Mouse (Mus musculus) lung, postnatal 4 days (tissue): ENCODE results near the gene Asxl2.
A peak's percentile ranks its signal among the peaks of the same experiment; 100 is the strongest.
"Not testable (repeated sequence)": the region's sequence is repeated elsewhere in the genome, so short reads cannot be mapped to it uniquely, and the experiment has no call there.

ENCODE experiments used
- DNase-seq, 2 experiments: peaks; one replicate each; pipeline ENCODE4 v3.0.0; 2021

Asxl2 gene

GRCm38 (mm10) chr12:3427891-3428775 lies 1.5 kb downstream of the Asxl2 start:
- no peak for DNase-seq

DNA sequence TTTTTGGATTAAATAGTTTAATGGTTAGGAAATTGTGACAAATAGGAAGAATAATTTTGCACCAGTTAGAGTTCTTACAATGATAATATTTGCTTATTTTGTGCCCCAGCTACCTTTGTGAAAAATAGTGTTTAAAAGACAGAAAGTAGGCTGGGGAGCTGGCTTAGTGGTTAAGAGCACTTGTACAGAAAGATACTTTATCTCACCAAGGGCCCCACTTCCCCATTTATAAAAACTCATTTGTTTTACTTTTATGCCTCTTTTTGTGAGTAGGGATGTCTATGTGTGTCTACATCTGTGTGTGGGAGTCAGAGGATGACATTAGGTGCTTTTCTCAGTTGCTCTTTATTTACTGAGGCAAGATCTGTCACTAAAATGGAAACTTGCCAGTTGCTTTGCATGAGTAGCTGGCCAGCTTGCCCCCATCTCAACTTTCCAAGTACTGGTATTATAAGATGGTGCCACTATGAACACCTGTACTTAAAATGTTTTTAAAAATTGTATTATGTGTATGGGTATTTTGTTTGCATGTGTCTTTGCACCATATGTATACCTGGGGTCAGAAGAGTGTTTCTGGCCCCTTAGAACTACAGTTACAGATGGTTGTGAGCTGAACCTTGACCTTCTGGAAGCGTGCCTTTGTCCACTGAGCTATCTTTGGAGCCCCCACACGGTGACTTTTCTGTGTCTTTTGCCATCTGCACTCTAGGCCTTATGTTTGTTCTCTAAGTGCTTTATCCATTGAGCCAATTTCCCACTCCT lies 3.2 kb downstream of the Asxl2 start:
- DNase-seq, result no peak

DNA sequence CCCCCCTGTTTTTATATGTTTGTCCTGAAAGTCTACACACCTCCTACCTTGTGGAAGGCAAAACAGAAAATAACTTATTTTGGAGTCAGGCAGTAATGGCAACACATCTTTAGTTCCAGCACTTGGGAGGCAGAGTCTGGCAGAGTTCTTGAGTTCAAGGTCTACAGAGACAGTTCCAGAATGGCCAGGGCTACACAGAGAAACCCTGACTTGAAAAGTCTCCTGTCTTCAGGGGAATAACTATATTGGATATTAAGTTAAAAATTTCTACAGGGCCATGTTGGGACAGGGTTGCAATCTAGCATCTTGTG lies 3.7 kb downstream of the Asxl2 start:
- no peak for DNase-seq

DNA sequence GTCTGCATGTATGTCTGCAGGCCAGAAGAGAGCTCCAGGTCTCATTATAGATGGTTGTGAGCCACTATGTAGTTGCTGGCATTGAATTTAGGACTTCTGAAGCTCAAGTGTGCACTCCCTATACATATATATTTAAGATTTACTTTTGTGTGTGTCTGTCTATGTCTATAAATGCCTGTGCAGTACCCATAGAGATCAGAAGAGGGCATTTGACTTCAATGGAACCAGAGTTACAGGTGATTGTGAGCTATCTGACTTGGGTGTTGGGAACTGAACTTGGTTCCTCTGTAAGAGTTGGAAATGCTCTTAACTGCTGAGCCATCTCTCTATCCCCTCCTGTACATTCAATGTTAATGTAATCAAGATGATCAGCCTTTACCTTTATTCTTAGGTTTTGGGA lies 4.3 kb downstream of the Asxl2 start:
- no peak for DNase-seq

DNA sequence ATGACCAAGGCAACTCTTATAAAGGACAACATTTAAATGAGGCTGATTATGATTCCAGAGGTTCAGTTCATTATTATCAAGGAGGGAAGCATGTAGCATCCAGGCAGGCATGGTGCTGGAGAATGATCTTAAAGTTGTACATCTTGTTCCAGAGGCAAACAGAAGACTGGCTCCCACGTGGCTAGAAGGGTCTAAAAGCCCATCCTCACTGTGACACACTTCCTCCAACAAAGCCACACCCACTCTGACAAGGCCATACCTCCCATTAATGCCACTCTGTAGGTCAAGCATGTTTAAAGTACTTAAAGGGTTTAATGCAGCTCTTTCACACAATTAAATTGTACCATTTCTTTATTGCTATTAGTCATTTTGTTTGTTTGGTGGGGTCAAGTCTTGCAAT lies 7.1 kb downstream of the Asxl2 start:
- no peak for DNase-seq

DNA sequence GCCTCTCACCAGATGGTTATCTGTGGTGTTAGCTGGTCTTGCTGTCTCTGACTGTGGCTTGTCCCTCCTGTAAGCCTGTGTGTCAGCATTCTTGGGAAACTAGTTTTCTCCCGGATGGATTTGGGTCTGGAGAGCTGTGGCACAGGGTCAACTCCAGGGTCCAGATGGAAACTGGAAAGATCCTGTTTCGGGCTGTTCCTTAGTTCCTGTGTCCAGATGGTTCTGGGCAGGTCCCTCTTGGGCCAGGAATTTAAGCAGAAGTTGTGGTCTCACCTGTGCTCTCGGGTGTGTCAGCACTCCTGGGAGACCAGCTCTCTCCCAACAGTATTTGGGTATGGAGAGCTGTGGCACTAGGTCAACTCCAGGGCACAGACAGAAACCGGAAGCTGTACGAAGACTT lies 9.8 kb downstream of the Asxl2 start:
- no peak for DNase-seq

GRCm38 (mm10) chr12:3437815-3438214 lies 11.2 kb downstream of the Asxl2 start:
- no peak for DNase-seq

GRCm38 (mm10) chr12:3440916-3441315 lies 14.3 kb downstream of the Asxl2 start:
- no peak for DNase-seq

GRCm38 (mm10) chr12:3441361-3441760 lies 14.7 kb downstream of the Asxl2 start:
- no peak for DNase-seq

DNA sequence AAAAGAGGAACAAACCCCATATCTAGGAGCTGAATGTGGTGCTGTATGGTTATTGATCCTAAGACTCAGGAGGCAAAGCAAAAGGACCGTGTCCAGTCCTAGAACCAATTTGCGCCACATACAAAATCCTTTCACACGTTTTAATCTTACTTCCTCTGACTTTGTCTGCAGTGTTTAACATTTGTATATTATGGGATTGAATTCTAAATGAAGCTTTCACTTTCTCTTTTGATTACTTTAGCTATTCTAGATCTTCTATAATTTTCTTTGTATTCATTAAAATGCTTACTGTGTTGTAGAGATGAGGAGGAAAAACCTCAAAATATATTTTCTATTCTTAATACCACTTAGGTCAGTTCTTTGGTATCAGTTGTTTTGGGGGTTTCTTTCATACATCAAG lies 26.9 kb downstream of the Asxl2 start:
- DNase-seq, result no peak

GRCm38 (mm10) chr12:3463087-3463486 lies 36.4 kb downstream of the Asxl2 start:
- DNase-seq, result no peak

DNA sequence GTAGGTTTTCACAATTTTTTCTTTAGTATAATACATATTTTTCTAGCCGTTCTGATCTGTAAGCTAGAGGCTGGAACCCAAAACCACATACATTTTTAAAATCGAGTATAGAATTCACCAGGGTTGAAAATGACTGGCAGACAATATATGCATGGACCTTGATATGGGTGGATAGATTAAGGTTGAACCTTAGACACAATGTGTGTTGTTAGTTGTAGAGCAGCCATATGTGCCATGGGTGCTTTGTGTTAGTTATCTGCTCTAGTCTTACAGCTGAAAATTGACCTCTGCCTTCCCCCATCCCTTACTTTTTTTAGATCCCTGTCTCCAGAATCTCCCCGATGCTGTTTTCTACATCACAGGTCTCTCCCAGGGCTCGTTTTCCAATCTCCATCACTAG lies 73.0 kb downstream of the Asxl2 start:
- DNase-seq, result no peak

DNA sequence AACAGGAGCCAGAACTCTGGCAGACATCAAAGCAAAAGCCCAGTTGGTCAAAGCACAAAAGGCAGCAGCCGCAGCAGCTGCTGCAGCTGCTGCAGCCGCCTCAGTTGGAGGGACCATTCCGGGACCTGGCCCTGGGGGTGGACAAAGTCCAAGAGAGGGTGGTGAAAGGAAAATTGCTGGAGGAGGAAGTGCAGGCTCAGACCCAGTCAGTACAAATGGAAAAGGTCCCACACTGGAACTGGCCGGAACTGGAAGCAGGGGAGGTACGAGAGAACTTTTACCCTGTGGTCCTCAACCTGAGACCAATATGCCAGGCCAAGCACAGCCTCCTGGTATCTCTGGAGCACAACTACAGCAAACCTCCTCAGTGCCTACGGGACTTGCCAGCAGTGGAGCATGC lies 73.4 kb downstream of the Asxl2 start:
- DNase-seq, result no peak

- DNase-seq, result no peak
These were observed 92.1 kb downstream of the Asxl2 start for GRCm38 (mm10) chr12:3518665-3519297.

GRCm38 (mm10) chr12:3521806-3522205 lies 95.1 kb downstream of the Asxl2 start:
- DNase-seq, result not testable (repeated sequence)

GRCm38 (mm10) chr12:3525536-3525935 lies 98.9 kb downstream of the Asxl2 start:
- DNase-seq, result no peak

DNA sequence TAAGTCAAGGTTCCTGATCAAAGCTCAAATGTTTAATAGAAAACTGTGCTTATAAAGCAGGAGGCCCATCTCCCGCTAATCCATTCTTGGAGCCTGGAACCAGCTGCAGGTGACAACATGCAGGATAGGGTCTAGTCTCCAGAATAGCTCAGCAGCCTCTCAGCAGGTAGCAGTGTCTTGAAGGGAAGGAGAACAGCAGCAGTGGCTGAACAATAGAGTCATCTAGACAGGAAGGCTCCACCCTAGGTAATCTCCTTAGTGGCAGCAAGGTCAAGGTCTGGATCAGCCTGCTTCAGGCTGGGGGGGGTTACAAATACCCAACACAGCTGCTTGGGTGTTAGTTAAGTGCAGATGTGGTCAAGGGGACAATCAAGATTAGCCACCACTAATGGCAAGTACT lies 108.8 kb downstream of the Asxl2 start:
- not testable (repeated sequence) for DNase-seq

DNA sequence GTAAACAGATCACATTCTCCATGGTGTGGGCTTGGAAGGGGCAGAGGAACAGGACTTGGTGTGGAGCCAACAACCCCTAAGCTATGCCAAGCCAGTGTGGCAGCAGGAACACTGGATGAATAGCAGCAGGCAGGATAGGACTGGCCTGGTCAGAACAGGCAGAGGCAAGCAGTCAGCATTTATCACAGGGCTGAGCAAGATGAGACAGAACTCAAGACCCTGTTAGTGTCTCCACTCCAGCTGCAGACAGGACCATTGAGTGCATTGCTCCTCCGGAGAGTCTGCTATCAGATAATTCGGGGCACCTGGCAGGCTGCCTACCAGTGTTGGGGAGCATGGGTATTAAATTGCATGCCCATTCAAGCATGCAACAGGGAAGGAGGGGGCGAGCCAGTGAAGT lies 111.0 kb downstream of the Asxl2 start:
- DNase-seq, result peak; percentile 25 to 39

DNA sequence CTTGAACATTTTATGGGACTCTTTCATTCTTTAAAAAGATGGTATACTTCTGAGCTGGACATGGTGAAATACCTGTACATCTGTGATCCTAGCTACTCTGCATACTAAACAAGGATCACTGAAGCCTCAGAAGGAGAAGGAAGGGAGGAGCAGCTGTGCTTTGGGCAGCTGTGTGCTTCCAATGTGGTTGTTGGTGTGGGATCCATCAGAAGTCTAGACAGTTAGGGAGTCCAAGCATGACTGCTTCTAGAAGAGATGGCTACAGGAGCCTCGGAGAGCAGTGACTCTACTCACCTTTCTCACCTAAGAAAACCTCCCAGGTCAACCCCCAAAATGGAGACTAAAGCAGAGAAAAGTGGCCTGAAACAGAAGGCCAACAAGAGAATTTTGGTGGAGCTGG lies 111.4 kb downstream of the Asxl2 start:
- no peak for DNase-seq

DNA sequence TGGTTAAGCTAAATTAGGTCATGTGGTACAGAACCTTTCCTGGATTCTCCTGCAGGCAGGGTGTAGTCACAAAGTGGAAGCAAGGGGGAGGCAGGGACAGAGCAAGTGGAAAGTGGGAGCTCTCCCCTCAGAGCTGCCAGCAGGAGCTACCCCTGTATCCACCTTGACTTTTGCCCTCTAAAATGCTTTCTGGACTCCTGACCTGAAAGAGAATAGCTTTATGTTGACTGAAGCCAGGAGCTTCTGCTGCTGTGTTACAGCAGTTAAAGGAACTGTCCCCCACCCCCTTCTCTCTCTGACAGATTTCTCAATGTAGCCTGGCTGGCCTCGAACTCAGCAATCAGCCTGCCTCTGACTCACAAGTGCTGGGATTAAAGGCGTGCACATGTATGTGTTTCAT lies 112.9 kb downstream of the Asxl2 start:
- DNase-seq, result no peak

DNA sequence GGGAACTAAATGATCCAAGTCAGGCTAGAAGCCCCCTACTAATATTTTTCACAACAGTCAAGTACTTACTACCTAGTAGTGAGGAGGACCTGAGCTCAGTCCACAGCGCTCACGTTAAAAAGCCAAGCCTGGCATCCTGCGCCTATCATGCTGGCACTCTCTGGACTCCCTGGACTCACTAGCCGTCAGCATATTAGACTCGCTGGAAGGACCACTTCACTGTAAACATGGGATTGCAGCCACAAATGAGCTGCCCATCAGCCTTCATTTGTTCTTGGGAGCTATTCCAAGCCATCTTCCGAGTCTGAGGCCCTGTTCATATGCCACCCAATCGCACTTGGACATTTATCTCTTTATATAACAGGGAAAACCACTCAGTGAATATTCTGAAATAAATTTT lies 114.2 kb downstream of the Asxl2 start:
- no peak for DNase-seq

DNA sequence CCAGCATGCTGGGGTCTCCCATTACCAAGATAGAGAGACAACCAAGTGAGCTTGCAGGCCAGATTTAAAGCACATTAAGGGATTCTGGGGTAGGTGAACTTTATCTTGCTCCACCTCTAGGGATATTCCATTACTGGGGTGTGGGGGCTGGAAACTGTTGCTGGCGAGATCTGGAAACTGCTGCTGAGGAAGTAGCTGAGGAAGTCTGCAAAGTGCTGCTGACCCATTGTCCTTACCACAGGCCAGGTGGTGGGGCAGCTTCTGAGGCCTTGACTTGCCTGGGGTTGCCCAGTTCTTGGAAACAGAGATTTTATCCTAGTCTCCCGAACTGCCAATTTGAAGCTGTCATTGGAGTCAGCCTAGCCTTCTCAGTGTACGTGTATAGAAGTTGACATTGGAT lies 118.8 kb downstream of the Asxl2 start:
- no peak for DNase-seq

GRCm38 (mm10) chr12:3546121-3546658 lies 119.5 kb downstream of the Asxl2 start:
- no peak for DNase-seq

- DNase-seq, result no peak
These were observed 120.1 kb downstream of the Asxl2 start for GRCm38 (mm10) chr12:3546781-3547180.
